Comparison of ENCODE assay signal across 7 mouse cellular contexts in genomic region chr19:5601752-5602541, GRCm38 (mm10). TPM values are rescaled to one million over a fixed set of nuclear protein-coding genes. Genes with fewer than 3 reads are reported as not detected.
DNase-seq lines count a peak whose midpoint lies in the region; ATAC-seq lines count a peak whose summit lies in the region.

Gene Rnaseh2c, plus strand, starts transcription at chr19:5601873.

- peaks cover 39% of the 10 kb centered on the region for H3K36me3 ChIP-seq in intestine, embryonic 14.5 days (ENCODE audit: control insufficient read depth, insufficient read depth, low read length)

- WGBS in intestine, embryonic 14.5 days, result under 1% methylated on average over 64 of the region's 64 CpGs

- no peaks in the 10 kb centered on the region for H3K27me3 ChIP-seq in intestine, embryonic 14.5 days (replicated peaks; ENCODE audit: control insufficient read depth, insufficient read depth, low read length)

- intact Hi-C loops in left cerebral cortex, postnatal 14 days (cut with DNase I), result no loop called here

- ATAC-seq in intestine, embryonic 14.5 days (replicated peaks; ENCODE audit: low FRiP score, low TSS enrichment, low read depth), result peak; percentile 84

- H3K9ac ChIP-seq in intestine, embryonic 14.5 days (ENCODE audit: low read length), result peak within 1 kb of the TSS; percentile 88

- peak; percentile 59 to 66 for DNase-seq in adrenal gland, adult 18-20 months (ENCODE audit: low spot score in 2 of 2)
- DNase-seq in embryo, embryonic 10.5 days (ENCODE audit: low spot score), result peak; percentile 91
- peak; percentile 64 for DNase-seq in gastrocnemius, postnatal 25 days
- DNase-seq in intestine, embryonic 14.5 days (ENCODE audit: low spot score), result peak; percentile 84
- DNase-seq in left cerebral cortex, postnatal 14 days (ENCODE audit: low spot score in 2 of 2), result peak; percentile 83 to 84
- peak; percentile 80 for DNase-seq in mesoderm, embryonic 11.5 days (ENCODE audit: low read depth, low spot score)
- DNase-seq in right cerebral cortex, postnatal 4 days, result peak; percentile 70

- peak within 1 kb of the TSS; percentile 83 for H3K27ac ChIP-seq in intestine, embryonic 14.5 days (ENCODE audit: low read depth)

- no peaks in the 10 kb centered on the region for H3K9me3 ChIP-seq in intestine, embryonic 14.5 days (ENCODE audit: control insufficient read depth, low read length)

- peaks cover 12% of the 10 kb centered on the region for H3K4me1 ChIP-seq in intestine, embryonic 14.5 days (replicated peaks; ENCODE audit: control insufficient read depth, insufficient read depth, low read length)

- peak within 1 kb of the TSS; percentile 96 for H3K4me3 ChIP-seq in intestine, embryonic 14.5 days (ENCODE audit: low read depth, low read length)

- peak within 1 kb of the TSS; percentile 94 for H3K4me2 ChIP-seq in intestine, embryonic 14.5 days (ENCODE audit: low read length)

RNA-seq across cellular contexts. Expression of gene Rnaseh2c, which starts in this region (rescaled TPM):
- total RNA-seq in adrenal gland, adult 18-20 months (2021), result 100 to 1,000 TPM; 108 to 113 TPM
- total RNA-seq in gastrocnemius, postnatal 25 days (2021), result 10 to 100 TPM; 45.2 to 47.1 TPM
- 124 and 131 TPM in 2 replicates for polyA plus RNA-seq in intestine, embryonic 14.5 days (2014; fragmentation: Nextera tagmentation; extraction: Ambion mirVana)
- total RNA-seq in left cerebral cortex, postnatal 14 days (2021), result 10 to 100 TPM; 83.1 to 98.5 TPM

Comparison
In these comparisons a context has a peak if more than half of its experiments do, and no peak if none do; other contexts are left out.
1. Peak in every context shown above with its lines: DNase-seq, ATAC-seq, H3K4me3 ChIP-seq and H3K27ac ChIP-seq.